Mouse (Mus musculus) kidney, adult 11 months (tissue): Measurements from ENCODE around the gene Ano6.

ENCODE experiments used
- DNase-seq: peaks from one replicate; pipeline ENCODE4 v3.0.0; 2022

The Ano6 gene

DNA sequence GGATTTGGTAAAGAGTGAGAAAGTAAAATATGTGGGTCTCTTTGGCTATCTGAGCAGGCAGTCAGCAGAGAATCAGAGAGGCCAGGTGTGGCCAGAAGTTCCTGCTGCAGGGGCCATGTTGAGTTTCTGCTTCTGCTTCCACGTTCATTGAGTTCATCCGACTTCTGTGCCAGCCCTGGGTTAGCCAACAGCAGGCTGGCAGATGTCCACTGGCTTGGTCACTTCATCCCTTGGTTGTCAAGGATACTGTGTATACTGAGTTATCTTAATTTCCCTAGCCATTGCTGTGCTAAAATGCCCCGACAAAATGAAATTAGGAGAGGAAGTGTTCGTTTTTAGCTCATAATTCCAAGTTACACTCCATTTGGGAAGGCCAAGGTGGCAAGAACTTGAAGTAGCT is 21.1 kb upstream of the Ano6 start:
- no peak for DNase-seq

DNA sequence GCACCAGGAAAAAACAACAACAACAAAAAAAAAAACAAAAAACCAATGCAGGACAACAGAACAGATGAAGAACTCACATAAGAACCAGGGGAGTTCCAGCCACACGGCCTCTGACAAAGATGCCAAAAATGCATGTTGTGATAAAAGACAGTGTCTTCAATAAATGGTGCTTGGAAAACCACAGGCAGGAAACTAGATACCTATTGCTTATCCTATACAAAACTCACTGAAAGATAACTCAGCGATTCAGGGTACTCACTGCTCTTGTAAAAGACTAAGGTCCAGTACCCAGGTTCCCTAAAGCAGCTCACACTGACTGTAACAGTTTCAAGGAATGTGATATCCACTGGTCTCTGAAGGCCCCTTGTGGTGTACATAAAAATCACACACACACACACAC is 20.3 kb upstream of the Ano6 start:
- DNase-seq, result no peak

DNA sequence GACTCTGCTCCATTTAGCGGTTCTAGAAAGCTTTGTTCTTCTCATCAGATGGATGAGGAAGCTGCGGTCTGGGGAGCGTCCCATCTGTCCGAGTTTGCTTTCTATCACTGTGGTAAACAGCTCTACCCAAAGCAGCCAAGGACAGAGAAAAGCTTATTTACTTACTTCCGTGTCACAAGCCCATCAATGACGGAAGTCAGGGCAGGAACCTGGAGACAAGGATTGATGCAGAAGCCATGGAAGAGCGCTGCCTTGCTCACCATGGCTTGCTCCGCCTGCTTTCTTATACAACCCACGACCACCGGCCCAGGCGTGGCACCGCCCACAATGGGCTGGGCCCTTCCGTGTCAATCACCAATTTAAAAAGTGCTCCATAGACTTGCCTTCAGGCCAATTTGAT is 18.3 kb upstream of the Ano6 start:
- no peak for DNase-seq

DNA sequence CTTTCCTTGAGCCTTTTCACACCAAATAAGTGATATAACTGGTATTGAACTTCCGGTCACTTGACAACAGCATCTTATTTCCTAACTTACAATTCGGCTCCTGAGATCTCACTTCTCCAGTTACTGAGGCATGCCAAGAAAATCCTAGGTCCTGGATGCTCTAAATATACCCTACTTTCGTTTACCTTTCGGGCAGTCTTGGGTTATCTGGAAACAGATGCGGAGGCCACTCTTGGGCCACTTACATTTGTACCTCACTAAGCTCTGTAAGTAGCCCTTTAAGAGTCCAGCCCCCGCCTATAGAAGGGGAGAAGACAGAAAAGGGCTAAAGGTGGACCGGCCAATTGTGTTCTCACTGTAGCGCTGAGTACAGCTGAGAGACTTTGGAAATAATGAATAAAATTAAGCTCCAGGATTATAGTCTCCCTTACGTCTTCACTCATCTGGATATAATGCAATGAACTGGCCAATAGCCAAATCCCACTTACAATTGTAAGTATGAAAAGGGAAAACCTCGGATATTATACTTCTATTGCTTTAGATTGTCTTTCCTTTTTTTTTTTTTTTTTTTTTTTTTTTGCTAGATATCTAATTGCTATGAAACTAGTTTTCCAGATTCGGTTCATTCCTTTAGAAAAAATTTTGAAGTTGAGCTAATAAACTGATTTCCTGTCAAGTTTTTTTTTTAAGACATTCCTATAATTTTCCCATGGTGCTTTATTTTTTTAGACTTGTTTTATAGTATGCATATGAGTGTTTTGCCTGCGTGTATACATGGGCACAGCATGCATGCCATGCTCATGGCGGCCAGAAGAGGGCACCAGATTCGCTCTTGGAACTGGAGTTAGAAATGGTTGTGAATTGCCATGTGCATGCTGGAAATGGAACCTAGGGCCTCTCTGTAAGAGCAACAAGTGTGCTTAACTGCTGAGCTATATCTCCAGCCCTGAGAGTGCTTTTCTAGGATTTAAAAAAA is 17.5 kb upstream of the Ano6 start:
- peak; percentile 63 for DNase-seq

DNA sequence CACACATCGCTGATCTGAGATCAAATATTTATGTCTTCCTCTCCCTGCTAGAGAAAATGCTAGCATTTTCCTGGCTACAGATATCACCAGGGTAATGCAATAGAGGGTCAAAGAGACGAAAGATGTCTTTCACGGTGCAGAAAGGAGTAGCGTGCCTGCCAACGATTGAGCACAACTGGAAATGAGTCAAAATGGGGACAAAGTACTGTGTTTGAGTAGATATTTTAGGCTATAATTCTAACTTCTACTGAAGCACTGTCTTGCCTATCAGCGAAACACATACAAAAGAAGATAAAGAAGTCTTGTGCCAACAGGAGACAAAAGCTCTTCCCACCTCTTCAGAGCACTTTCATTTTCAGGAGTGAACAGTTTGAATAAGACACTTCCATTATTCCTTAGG is 16.4 kb upstream of the Ano6 start:
- DNase-seq, result no peak

DNA sequence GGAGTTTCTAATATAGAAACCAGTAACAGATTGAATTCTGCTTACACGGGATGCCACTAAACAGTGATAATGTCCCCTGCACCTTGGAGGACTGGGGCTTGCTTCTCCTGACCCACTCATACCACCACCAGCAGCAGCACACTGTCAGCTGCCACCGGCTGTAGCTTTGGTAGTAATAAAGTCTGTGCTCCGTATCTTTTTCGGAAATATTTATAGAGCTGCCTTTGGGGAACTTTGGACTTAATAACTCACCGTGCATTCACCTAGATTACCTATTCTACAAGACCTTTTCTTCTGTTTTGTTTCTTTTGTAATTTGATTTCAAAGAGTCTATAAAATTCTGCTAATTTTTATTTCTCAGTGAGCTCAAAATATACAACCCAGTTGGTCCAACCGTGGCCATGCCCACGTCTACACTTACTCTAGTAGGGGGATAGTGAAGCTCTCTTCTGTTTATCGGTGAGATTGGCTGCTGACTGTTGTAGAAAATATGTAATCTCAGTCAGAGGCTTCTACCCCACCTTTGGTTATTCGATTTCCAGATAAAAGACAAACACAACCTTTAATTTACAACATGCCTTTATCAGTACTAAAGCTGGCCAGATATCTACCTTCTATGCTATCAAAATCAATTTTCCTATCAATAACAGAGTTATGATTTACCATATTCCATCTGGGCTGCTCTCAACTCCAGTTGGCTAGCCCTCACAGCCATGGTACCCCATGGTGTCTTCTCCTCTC is 15.8 kb upstream of the Ano6 start:
- DNase-seq, result no peak

DNA sequence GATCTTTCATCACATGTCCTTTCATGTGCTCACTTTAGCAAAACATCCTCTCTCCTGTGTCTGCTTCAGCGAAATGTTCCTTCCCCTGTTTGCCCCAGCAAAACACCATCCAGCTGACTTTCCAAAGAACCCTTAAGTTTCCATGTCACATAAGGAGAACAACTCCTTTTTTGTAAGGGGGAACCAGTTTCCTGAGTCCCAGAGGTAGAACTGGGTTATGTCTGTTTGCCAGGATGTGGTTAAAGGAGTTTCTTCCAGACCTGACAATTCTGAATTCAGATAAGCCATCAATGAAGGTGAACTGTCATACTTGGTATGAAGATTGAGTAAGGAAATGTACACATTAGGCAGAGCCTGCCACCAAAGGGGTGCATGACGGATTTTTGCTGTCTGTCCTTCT is 12.9 kb upstream of the Ano6 start:
- no peak for DNase-seq

DNA sequence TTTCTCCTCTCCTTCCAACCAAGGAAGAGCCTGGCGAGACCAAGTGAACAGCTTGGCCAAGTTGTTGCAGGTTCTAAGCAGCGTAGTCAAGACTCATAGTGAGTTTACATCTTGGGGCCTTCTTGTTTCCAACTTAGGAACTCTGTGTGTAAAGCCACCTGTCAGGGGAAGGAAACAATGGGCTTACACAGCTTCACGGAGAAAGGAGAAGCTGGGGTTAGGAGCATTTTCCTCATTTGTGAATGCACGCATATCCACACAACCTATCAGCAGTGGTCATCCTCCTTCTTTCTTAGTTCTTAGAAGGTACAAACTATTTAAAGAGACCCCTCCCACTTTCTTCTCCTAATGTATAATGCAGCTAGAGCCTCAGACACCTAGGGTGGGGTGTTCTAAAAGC is 11.9 kb upstream of the Ano6 start:
- DNase-seq, result no peak

DNA sequence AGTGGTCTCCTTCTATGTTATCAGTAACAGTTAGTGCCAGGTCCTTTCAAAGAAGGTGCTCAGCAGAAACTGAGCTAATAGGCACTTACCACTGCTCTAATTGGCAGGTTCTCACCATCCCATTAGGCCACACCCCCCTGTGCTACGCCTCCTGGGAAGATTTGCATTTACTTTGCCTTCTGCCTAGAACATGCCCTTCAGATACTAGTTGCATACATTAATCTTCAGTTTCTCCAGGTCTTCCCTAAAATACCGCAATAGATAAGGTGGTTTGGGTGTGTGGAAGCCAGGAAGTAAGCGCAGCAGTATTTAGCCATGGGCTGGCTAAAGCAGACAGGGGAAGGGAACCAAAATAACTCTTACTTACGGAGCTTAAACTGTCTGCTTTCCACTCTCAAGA is 4.0 kb upstream of the Ano6 start:
- no peak for DNase-seq

DNA sequence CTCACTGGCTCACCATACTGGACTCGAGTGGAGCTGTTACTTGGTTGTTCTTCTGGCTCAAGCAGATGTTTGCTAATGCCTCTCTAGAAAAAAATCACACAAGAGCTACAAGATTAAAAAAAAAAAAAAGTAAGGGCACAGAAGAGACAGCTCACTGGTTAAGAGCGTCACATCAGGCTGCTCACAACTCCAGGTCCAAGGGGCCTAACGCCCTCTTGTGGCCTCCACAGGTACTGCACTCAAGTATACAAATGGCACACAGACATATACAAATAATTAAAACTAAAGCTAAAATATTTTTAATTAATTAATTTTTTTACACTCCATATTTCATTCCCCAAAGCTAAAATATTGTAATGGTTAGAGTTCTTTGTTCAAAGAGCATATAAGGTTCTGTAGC is 3.1 kb upstream of the Ano6 start:
- DNase-seq, result no peak

DNA sequence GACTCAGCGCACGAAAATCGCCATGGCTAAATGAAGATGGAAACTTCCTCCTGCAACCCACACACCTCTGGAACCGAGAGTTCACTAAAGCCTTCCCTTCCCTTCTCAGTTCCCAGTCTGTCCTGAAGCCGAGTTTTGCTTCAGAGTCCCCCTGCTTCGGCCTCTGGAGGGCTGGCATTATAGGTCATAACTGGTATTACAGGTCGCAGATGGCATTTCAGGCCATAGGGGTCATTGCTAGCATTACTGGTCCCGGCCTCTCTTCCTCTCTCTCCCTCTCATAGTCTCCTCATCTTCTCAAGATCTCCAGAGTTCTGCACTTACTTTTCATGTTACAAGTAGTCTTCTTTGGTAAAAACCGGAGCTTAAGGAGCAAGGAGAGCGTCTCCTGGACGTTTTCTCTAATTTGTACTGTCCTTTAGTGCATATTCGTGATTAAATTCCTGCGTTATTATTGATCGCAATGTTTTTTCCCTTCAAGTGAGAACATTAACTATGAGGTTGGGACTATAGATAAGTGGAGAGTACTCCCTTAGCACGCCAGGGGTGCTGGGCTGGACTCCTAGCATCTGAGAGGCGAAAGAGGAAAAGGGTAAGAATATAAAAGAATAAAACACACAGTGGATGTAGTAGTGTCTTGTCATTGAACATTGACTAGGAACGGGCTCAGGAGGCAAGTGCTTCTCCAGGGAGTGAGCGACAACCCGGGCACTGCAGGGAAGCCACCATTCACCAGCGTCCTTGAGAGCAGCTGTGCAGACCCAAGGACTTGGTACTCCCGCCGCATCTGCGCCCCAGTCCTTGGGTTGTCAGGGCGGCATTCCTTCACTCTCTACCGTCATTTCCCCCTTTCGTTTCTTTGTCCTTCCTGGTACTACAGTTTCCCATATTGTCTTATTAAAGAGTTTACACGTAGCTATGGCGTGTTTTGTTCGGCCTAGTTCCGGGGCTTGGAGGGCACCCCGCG is 798 bp upstream of the Ano6 start:
- peak; percentile 40 for DNase-seq

DNA sequence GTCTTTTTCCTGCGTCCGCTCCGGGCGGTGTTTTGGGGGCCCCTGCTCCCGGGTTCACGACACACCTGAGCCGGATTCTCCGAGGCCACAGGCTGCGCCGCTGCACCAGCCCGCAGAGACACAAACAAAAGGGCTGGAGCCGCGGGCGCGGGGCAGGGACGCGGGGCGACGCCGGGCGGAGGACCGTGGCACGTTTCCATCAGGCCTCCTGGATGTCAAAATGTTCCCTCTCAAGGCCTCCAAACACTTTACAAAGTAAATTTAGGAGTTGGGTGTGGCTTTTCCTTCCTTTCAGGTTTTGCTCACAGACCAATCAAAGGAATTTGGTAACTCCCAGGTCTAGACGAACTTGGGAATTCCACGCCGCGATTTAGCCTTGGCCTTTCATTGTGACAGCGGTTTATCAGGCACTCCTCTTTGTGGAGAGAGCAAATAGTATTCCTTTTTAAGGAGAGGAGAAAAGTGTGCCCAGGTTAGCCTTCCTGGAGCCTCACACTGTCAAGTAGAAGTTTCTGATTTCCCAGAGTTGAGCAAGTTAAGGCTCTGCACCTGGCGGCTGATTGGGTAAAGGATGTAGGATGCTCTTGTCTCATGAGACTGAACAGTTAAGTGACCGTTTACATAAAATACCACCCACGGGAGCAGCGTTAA is 623 bp downstream of the Ano6 start:
- DNase-seq, result no peak

DNA sequence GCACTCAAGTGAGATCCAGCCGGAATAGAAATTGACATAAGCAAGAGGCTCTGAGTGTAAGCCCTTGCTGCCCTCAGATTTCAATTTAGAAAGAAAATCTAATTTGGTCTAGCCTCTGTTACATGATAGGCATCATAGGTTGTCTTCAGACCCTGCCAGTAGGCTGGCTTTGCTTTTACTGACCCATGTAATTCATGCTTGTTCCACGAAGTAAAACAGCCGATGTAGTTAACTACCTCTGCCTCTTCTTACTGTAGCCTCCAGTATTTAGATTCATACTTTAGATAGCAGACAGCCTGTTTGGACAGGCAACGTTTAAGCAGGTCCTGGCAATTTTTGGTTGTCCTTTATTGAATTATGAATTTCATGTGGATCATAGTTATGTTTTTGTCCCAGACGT is 1.2 kb downstream of the Ano6 start:
- no peak for DNase-seq

DNA sequence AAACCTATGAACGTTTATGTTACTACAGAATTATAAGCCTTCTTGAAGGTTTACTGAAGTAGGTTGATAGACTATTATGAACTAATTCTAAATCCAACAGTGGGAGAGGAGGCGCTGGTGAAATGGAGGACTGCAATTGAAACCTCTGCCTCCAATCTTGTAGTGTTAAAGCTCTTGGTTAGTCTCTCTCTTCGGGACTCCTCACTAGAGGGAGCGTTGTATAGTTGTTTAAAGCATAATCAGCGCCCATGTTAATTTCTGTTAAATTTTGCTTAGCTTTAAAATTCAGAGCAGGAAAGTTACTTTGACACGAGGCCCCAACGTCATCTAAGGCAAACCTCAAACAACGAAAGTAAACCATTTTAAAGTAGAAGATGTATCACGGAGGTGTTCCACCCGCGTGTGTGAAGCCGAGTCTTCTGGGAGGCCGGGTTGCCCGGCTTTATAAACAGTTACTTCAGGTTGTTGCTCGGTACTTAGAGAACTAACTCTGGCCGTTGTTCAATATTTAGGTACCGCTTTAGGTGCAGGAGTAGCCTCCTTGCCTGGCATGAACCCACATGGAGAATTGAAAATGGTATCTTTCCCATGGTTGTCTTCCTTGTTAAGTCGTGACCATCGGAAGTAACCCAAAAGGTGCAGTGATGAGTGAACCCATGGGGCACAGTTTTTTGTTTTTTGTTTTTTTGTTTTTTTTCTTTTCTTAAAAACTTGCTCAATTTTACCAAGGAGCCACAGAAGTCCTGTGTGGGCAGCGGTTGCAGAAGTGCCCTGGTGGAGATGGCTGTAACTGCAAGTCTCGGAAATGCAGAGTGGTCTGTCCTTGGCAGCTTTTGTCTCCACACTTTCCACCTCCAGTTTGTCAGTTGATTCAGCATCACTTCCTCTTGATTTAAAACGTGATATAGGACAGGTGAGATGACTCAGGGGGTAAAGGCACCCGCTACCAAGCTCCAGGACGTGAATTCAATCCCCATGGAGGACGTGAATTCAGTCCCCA is 1.9 kb downstream of the Ano6 start:
- no peak for DNase-seq

DNA sequence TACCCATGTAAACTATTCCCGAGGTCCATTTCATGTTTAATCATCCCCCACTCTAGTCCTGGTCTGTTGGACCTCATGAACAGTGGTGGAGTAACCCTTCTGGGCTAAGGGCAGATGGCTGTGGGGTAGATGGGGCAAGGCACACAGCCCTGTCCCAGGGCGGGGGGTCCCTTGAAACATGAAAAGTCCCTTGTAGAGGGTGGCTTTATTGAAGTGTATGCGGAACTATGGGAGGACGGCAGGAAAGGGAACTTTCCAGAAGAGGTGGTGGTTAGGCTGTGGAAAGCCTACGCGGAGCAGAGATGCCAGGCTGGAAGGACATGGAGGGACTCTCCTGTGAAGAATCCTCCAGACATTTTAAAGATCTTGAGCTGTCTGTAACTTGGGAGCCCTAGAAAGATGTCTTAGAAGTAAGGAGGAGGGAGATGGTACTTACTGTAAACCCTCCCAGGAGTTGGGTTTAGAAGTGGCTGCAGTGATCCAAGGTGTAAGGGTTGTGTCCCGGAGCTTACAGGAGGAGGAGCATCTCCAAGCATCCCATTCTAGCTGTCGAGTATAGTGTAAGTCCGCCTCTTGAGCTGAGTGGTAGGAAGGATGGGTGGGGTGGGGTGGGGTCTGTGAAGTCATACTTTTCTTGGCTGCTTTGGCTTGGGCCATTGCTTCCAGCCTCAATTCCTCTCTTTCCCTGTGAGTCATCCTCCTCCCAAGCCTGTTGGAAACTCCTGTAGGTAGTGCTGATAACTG is 3.3 kb downstream of the Ano6 start:
- no peak for DNase-seq

DNA sequence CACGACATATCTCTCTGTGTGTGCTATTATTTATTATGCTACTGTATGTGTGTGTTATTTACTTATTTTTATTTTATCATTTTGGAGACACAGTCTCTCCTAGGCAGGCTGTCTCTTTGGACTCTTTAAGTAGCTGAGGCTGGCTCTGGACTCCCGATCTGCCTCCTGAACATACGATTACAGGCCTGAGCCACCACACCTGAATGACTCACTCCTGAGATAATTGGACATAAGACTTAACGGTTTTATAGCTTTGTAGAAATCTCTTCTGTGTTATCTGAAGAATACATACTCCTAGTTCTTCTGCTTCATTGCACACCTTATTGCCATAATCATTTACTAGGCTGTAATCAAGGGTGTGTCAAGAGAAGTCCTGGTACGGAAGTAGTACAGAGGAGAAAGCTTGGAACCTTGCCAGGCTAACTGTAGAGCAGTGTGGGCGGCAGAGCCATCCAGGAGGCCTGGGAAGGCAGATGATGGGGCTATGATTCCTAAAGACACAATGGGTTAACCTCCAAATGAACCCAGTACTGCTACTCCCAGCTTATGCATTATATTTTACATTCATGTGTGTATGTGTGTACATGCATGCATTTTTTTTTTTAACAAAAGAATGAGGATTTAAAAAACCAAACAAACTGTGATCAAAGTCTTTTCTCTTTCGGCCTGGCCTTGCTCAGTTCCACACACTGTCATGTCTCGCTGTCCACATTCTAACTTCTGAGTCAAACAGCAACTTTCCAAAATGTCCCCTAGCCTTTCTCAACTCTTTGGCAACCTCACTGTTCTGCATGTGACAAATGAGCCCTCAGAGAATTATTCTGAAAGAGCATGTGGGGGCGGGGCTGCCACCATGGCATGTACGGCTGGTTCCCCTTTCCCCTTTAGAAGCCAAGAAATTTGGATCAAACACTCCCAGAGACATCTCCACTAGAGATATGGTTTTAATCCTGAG is 4.2 kb downstream of the Ano6 start:
- DNase-seq, result no peak

DNA sequence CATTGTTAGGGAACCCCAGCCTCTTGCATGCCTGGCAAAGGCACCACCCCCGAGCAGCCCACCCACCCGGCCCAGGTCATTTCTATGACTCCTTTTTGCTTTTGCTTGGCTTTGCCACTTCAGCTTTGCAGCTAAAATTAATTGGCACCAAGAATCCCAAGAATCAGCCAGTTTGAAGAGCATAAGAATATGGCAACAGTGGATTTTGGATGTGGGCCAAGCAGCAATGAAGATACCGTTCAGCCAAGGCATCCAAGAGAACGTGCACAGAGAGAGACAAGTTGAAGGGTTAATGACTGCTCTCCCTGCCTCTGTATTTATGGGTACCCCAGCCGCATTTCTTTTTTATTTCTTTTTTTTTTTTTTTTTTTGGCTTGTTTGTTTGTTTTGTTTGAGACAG is 5.4 kb downstream of the Ano6 start:
- no peak for DNase-seq

DNA sequence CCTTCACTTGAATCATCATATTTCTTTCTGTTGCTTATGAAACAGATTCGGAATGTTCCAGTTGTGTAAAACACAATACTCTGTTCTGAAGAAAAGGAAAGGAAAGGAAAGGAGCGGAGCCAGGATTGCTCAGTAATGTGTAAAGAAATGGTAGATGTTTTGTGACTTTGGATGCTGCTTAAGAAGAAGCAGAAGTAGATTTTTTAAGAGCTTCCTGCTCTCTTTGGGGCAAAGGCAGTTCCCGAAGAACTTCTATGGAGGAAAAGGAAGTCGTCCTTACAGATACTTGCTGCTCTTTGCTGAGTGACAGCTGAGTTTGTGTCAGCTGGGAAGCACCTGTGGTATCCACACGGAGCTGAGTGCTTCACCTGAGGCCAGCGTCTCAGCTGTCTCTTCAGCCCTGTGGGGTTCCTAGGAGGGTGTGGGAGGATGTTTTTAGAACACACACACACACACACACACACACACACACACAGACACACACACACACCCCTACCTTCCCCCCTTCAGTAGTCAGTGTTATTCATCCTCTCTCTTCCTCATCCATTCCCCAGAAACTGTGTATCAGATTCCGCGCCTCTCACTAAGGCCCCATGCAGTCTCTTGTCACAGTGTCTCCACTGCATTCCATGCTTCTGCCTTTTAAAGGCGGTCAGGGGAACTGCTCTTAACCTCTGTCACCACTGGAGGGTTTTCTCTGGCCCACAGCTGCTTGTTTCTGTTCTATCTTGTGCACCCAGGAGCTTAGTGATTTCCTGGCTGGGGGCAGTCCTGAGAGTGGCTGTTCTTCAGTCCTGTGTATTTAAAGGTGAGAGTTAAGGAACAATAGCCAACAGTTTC is 6.7 kb downstream of the Ano6 start:
- no peak for DNase-seq
